Mouse (Mus musculus) cerebellum, adult 8-10 months (tissue): ENCODE results near the gene Mapk1.

Experiments
- DNase-seq: peaks from one replicate; pipeline ENCODE4 v3.0.0; 2022

Mapk1 gene

GRCm38 (mm10) chr16:17086669-17087193 is 103.5 kb downstream of the Mapk1 start:
- no peak for DNase-seq

GRCm38 (mm10) chr16:17088346-17088745 is 105.2 kb downstream of the Mapk1 start:
- DNase-seq: no peak

DNA sequence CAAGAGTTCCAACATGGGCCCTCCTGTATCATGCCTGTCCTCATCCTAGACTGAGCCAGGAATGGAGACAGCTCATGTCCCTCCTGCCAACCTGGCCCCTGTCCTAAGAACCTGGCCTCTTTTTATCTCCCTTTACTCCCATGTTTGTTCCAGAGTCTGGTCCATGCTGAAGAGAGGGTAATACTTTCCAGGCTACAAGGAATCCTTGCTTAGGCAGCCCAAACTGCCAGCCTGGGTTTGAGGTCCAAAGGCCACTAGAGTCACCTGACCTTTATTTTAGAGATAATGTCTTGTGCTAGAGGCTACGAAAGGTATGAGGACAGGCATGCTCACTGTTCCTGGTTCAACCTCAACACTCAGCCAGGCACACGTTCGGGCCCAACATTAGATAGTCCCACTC is 113.8 kb downstream of the Mapk1 start:
- no peak for DNase-seq
